Mouse (Mus musculus) thymus, adult 18-20 months (tissue): Measurements from ENCODE around the gene Il21r.

ENCODE experiments used
- DNase-seq, 2 experiments: peaks; one replicate each; pipeline ENCODE4 v3.0.0; 2022; ENCODE audit warnings: mixed read lengths in 2 of 2

The Il21r gene

DNA sequence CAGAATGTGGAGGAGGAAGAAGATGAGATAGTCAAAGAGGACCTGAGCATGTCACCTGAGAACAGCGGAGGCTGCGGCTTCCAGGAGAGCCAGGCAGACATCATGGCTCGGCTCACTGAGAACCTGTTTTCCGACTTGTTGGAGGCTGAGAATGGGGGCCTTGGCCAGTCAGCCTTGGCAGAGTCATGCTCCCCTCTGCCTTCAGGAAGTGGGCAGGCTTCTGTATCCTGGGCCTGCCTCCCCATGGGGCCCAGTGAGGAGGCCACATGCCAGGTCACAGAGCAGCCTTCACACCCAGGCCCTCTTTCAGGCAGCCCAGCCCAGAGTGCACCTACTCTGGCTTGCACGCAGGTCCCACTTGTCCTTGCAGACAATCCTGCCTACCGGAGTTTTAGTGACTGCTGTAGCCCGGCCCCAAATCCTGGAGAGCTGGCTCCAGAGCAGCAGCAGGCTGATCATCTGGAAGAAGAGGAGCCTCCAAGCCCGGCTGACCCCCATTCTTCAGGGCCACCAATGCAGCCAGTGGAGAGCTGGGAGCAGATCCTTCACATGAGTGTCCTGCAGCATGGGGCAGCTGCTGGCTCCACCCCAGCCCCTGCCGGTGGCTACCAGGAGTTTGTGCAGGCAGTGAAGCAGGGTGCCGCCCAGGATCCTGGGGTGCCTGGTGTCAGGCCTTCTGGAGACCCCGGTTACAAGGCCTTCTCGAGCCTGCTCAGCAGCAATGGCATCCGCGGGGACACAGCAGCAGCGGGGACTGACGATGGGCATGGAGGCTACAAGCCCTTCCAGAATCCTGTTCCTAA is 27.3 kb upstream of the Il21r start:
- DNase-seq = no peak

DNA sequence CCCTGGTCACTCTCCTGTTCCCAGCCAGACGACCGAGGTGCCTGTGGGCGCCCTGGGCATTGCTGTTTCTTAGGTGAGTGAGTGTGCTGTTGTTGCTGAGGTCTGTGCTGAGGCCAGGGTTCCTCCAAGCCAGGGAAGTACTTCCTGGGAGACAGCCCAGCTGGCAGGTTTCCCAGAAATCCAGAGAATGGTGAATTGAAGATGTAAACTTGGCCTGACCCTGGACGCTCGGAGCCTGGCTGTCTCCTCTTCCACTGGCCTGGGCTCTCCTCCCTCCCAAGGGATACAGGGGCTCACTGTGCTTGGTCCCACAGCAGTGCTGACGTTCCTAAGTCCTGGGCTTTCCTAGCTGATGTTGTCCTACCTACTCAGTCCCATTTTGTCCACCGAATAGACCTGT is 26.2 kb upstream of the Il21r start:
- DNase-seq = no peak

DNA sequence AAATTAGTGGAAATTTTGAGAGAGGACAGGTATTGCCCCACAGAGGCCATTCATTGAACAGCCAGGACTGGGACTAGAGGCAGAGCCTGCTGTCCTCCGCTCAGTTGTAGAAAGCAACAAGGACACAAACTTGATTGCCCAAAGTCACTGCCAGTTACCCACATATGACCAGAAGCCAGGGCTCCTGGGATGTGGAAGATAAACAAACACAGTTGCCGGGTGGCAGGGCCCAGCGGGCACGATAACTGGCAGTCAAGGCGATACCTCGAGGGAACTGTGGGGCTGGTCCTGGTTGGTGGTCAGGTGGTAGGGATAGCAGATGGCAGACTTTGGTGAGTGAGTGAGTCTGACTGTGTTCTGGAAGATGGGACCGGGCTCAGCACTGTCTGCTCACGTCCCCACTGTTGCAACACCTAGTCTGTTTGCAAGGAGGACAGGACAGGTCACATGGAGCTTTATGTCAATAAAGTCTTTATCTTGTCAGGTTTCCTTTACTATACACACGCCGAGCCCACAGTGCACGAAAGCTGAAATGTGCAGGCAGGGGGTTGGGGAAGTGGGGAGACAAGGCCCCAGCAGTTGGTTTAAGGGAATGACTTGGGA is 25.6 kb upstream of the Il21r start:
- no peak for DNase-seq

DNA sequence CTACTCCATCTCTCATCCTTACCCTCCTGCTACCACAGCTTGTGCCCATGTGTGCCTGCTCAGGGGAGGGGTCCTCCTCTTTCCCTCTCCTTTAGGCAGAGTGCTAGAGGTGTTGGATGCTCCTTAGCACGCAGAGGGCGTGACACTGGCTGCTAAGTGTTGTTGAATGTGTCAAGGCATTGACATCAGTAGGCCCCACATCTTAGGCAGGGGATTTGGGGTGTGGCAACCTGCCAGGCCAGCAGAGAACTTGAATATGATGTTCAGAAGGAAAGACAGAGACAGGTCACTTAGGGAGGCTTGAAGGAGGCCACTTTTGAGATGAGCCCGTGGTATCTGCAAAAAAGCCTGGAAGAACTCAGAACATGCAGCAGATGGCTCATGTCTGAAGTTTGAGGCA is 25.1 kb upstream of the Il21r start:
- DNase-seq = no peak

DNA sequence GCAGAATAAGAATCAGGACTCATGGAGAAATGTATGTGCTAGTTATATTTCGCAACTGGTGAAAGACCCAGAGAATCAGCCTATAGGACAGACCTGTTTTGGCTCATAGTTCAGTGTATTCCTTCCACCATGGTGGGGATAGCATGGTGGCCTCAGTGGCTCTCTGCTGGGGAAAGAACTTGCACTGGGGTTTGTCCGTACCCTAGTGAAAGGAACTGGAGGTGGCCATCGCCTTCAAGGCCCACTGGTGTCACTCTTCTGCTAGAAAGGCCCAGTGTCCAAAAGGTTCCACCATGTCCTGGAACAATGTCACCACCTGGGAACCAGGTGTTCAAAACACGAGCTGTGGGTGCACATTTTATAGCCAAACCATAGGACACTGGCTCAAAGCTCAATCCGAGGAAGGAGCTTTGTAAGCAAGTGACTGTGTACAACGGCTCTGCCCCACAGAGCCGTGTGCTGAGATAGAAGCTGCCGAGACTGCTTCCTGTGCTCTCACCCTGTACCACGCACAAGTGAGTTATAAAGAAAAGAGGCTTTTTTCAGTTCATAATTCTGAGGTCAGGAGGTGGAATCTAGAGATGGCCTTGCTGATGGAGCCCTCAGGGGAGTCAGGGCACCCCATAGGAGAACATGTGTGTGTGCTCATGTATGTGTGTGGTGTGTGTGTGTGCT is 23.5 kb upstream of the Il21r start:
- DNase-seq = no peak

DNA sequence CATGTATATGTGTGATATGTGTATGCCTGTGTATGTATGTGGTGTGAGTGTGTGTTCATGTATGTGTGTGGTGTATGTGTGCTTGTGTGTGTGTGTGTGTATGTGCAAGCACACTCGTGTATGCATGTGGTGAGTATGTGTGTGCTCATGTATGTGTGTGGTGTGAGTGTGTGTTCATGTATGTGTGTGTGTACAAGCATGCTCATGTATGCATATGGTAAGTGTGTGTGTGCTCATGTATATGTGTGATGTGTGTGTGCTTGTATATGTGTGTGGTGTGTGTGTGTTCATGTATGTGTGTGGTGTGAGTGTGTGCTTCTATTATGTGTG is 23.0 kb upstream of the Il21r start:
- no peak for DNase-seq

DNA sequence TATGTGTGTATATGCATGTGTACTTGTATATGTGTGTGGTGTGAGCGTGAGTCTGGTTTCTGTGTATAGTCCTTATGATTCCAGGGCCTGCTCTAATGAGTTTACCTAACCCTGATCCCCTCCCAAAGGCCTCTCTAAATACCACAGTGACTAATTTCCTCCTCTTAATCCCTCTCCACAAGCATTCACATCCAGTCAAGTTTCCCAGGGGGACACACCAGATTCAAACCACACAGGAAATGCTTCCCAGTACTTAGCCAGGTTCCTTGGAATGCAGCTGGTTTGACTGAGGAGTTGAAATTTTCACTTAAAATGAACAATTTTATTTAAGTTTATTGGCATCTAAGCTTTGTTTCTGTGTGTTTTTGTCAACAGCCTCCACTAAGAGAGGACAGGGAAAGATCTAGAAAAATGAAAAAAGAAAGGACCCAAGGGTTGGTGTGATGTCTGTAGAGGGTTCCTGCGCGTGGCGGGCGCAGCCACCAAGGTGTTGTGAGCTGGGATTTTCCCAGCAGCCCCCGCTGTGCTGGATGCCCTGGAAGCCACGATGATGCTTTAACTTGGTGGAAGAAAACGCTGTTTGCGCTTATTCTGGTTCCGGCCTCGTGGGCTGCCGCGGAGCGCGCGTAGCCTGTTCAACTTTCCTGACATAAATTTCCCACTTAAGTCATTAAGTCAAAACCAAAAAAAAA is 22.5 kb upstream of the Il21r start:
- DNase-seq = no peak

DNA sequence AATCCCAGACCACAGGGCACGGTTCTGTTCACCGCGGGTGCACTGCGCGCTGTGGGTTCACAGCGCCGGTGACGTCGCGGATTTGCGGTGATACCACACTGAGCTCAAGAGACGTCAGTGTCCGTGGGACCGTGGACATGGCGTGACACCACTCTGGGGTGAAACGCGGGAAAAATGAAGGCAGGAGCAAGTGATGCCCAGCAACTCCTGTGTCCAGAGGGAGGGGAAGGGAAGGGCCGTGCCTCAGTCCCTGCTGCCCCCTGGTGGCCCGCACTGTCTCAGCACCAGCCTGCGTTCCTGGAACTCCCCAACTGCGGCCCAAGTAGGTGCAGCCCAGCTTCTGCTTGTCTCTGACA is 21.9 kb upstream of the Il21r start:
- DNase-seq = peak; percentile 78 to 85

DNA sequence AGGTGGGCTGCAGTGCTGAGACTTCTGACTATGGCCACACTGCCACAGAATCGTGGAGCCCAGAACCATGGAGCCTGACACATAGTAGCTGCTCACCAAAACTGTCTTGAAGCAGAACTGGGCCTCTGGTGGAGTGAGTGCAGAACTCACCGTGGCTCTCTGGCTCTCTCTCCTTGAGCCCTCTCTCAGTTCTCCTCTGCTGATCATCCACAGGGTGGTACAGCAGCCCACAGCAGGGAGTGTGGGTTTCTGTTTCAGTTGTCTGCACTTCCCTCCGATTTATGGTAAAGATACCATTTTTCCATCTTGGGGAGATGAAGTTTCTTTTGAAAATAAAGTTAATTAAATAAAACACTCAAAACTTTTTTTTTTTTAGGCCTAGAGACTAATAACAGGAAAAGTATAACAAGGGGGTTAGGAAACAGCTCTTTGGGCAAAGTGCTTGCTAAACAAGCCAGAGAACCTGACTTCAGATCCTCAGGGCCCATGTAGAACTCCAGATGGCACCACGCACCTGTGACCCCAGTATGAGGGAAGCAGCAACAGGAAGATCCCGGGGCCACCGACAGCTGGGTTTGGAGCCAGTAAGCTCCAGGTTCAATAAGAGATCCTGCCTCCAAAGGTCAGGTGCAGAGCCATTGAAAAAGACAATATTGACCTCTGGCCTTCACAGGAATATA is 19.8 kb upstream of the Il21r start:
- DNase-seq = no peak

DNA sequence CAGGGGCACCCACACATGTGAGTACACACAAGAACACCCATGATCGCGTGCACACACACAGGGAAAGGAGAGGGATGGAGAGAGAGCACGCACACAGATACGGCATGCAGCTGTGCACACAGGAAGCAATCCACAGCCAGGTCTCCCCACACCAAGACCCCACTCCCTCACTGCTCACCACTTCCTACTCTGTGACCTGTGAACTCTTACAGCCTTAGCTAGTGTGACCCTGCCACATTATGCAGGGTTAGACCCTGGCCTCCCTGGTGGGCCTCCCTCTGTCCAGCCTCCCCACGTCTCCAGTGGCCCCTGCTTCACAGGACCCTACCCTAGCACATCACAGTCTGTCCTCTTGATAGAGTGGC is 19.2 kb upstream of the Il21r start:
- peak; percentile 54 to 75 for DNase-seq

DNA sequence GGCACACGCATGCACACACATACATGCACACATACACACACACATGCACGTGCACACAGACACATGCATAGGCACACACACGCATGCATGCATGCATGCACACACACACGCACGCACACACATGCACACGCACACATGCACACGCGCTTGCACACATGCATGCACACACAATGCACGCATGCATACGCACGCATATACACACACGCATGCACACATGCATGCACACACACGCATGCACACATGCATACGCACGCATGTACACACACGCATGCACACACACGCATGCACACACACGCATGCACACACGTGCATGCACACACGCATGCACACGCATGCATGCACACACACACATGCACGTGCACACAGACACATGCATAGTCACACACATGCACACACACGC is 16.9 kb upstream of the Il21r start:
- DNase-seq = no peak

DNA sequence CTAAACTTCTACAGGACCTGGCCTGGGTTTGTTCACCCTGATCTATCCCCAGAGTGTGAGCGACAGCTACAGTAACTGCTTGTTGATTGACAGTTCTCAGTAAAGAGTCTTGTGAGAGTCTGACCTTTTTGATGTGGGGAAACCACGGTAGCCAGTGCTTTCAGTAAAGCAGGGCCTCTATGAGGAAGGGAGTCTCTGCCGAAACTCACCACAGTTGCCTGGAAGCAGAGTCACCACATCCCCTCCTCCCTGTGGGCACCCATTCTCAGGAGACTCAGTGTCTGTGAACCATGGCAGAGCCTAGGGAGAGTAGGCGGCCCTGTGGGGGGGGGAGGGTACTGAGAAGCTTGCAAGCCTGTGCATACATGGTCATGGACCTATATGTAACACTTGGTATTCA is 14.5 kb upstream of the Il21r start:
- DNase-seq = peak in 1 of 2 experiments; percentile 72

DNA sequence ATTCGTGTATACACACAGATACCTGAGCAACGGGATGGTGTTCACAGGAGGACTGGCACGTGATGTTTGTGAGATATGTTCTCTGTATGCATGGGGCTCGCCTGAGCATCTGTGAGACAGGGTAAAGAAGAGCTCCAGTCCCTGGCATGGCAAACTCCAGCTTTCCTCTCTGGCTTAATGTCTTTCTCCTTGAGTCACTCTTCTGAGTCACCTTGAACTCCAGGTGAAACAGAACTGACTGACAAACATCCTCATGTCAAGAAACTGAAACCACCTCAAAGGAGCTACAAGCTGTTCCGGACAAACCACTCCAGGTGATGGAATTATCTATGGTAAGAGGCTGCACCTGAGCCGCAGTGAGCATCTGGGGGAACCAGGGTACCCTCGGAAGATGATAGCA is 13.3 kb upstream of the Il21r start:
- DNase-seq = no peak

DNA sequence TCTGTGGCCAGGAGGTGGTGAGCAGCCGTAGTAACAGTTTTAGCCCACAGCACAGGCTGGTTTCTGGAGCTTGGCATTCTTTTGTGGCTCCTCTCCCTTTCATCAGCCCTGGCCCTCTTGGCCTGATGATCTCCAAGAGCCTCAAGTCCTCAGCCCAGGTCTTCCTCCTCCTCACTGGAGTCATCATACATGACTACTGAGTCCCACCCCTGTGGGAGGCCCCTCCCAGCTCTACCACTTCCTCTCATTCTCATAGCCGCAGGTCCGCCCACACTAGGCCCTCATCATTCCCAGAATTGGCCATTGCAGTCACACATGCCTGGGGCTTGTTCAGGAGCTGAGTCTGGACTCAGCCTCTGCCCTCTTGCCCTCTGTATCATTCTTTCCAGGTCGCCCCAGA is 9.4 kb upstream of the Il21r start:
- peak; percentile 59 to 76 for DNase-seq

DNA sequence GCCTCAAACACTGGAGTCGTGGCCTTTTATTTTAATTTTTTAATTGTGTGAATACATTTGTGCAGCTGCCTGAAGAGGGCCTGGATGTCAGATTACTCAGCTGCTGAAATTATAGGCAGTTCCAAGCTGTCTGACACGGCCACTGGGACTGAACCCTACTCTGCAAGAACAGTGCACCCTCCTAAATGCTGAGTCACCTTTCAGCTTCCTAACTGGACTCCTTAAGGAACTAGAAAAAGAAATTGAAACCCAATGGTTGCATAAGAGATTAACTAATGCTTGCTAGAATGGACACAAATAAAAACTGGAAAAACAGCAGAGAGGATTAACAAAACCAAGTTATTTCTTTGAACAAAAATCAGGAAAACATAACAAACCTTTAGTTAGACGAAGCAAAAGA is 6.8 kb upstream of the Il21r start:
- DNase-seq = no peak

DNA sequence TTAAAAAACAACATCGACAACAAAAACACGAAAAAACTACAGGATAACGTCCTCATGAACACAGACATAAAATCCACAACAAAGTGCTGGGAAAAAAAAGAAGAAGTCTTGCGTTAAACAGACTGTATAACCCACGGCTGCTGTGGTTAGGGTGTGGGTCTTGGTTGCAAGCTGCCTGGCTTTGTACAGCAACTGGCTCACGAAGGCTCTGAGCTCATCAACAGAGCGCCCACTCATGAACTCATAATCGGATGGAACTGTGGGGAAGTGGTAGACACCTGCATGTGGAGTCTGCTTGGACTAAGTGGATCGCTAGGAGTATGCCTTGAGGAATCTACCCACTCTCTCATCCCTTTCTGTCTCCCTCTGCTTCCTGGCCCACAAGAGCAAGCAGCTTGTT is 6.1 kb upstream of the Il21r start:
- DNase-seq = no peak

DNA sequence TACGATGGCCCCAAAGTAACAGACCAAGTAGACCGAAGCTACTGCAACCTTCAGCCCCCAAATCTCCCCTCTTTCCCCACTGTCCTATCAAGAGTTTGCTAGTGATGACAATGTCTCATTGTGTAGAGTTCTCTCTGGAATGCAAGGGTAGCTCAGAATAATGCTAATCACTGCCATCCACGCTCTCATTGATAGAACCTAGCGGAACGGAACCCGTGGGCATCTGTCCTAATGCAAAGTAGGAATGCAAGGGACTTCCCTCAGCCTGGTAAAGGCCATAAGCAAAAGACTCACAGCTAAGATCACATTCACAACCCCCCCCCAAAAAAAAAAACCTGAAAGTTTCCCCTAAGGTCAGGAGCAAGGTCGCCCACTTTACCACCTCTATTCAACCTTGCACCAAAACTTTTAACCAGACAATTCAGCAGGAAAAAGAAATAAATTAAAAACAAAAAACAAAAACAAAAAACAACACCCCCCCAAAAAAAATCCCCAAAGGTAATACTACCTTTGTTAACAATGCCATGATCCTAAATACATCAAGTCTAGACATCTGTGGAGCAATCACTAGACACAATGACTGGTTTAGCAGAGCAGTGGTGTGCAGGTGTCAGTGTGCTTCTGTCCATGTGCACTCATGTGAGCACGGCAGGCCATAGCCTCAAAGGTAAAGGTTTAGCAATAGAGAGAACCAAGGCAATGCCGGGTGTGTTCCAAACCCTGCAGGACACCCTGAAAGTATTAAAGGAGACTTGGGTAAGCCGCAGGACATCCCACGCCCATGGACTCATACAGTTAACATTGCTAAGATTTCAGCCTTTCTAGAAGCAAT is 5.5 kb upstream of the Il21r start:
- no peak for DNase-seq

DNA sequence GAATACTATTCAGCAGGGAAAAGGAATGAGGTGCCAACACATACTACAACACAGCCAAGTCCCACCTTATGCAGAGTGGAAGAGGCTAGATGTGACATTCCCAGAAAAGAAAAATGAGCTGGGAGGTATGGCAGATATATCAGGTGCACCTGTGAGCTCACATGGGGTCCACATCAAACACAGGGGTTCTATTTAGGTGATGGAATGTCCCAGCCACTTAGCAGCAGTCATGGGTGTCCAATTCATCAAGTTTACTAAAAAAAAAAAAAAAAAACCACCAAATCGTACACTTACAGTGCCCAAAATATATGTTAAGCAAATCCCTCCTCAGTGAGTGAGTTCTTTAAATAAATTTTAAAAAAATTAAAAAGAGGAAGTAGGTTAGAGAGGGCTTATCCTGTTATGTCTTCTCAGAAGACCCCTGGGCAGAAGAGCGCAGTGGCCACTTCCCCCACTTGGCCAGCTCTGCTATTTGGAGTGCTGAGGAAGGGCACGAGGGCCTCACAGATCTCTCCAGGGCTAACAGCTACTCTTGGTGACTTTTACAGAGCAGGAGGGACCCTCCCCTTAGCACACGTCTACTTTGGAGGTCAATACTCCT is 3.8 kb upstream of the Il21r start:
- no peak for DNase-seq

DNA sequence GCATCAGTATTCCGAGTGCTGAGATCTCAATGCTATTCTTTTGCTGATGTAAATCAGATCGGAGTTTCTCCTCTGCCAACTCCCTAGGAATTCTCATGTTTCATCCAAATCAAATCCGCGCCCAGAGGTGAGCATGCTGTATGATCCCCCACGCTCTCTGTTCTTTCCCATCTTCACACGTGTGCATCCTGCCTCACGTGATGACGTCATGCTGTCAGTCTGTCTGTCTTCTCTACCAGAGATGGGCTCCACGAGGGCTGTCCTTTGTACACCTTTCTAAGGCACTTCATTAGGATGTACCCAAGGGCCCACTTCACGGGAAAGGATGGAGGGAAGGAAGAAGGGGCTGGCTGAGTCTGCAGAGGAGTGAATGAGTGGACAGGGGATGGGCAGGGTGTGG is 3.1 kb upstream of the Il21r start:
- no peak for DNase-seq

DNA sequence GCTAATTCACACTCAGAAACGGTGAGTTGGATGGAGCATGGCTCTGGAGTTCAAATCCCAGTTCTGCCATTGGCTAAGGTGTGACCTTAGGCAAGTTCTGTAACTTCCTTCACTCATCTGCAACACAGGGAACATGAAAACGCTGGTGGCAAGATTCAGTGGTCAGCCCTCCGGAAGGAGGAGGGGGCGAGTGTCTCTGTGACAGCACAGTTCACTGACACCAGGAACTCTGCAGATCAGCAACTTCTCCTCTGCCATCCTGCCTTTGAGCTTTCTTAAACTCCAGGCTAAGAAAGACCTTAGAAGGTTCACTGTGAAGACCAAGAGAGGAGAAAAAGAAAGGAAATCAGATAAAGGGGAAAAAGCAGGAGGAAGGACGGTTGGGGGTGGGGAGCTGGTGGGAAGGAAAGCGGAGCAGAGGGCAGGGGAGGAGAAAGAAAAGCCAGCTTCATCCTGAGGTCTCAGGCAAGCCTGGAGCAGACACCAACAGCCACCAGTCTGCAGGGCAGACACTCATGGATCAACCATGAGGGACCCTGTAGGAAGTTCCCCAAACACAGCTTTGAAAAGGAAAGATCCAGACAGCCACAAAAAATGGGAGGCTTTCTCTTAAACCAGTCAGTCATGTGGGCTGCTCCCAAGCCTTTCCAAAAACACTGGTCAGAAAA is 2.5 kb upstream of the Il21r start:
- no peak for DNase-seq

DNA sequence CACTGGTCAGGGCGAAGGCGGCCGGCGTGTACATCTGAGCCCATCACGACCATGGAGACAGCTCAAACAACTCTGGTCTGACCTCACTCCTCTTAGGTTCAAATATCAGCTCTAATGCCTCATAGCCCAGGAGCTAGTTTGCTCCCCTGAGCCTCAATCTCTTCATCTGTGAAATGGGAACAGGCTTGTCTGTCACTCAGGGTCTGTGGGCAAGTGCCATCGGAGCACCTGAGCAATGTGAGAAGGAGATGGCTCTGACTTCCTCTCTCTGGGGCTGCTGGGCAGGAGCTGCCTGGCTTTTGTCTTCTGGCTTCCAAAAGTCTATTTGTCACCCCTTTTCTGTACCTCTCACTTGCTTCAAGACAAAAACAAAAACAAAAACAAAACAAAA is 2.0 kb upstream of the Il21r start:
- no peak for DNase-seq
